Mouse (Mus musculus): ENCODE data around the gene Cep104. TPM values are rescaled to one million over a fixed set of nuclear protein-coding genes. Genes with fewer than 3 reads are reported as not detected.

The Cep104 gene
- total RNA-seq, 2 experiments from 2014 or later = 28.3 to 30.0 TPM

DNA sequence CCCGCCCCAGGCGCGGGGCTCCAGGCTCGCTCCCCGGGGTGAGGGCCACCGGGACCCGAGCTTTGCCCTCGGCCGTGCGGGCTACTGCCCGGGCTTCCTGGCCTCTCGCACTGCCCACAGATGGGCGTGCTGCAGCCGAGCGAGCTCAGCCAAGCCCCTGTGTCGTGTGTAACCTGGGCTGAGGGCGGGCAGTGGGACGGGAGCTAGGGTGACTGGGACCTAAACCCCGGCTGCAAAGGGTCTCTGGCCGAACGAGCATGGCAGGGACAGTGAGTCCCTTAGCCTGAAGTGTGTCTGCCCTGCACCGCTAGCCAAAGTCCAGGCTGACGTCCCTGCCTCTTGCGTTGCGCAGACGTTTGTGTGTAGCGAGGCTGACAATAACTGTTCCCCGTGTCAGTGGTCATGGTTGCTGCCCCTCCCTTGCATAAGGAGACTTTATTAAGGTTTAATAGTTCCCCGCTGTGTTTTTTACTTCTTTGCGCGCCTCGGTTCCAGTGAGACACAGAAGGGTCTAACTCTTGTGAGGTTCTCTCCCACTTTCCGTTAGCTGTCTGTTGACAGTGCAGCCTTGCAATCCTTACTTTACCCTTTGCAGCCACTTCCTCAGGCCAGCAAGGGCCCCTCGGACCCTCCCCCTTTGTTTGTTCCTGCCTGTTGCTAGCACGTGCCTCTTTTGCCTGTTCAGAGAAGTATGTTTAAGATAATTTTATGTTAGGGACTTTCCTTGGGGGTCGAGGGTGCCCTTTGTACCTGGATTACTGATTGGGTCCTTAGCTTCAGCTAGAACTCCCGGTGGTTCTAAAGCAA is 17.3 kb upstream of the Cep104 start:
- intact Hi-C loops (cut with DNase I) = no loop called here
- DNase-seq = no peak
- no peak for TF ChIP-seq CTCF (IDR thresholded peaks at IDR 0.05)
- Histone ChIP-seq H3K4me3 (peak overlapping the region; percentile 78), H3K27ac (peak overlapping the region; percentile 89)

GRCm38 (mm10) chr4:153962631-153963030 is 12.4 kb upstream of the Cep104 start:
- Histone ChIP-seq H3K27ac (no peak overlapping the region), H3K4me3 (no peak overlapping the region)
- TF ChIP-seq CTCF (IDR thresholded peaks at IDR 0.05) = no peak
- DNase-seq = no peak
- intact Hi-C loops (cut with DNase I) = loop anchor here (10.0 kb wide), 1 partner anchor 202 kb away; the partner anchor contains the start of gene Tprgl

GRCm38 (mm10) chr4:153966651-153967050 is 8.3 kb upstream of the Cep104 start:
- Histone ChIP-seq H3K4me3 (no peak overlapping the region), H3K27ac (no peak overlapping the region)
- no peak for TF ChIP-seq CTCF (IDR thresholded peaks at IDR 0.05)
- intact Hi-C loops (cut with DNase I) = loop anchor here (10.0 kb wide), 1 partner anchor 198 kb away; the partner anchor contains the start of gene Tprgl
- DNase-seq = no peak

- H3K27ac ChIP-seq = no peak overlapping the region
- TF ChIP-seq CTCF (IDR thresholded peaks at IDR 0.05) = no peak
- H3K4me3 ChIP-seq = no peak overlapping the region
- intact Hi-C loops (cut with DNase I) = loop anchor here (10.0 kb wide), 1 partner anchor 197 kb away; the partner anchor contains the start of gene Tprgl
- no peak for DNase-seq
Observed at GRCm38 (mm10) chr4:153967556-153967955, 7.4 kb upstream of the Cep104 start.

DNA sequence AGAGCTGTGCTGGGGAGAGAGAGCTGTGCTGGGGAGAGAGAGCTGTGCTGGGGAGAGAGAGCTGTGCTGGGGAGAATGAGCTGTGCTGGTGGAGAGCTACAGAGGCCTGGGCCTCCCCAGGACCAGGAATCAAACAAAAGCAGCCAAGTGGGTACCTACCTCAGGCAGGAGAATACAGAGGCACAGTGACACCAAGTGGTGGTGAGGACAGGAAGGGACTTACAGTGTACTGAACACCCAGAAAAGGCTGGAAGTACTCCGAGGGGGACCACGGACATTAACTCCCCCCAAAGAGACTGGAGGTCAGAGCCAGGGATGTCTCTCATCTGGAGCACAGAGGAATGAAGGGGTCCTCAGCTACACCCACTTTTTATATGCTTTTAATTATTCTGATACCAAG is 6.9 kb upstream of the Cep104 start:
- TF ChIP-seq CTCF (IDR thresholded peaks at IDR 0.05) = no peak
- intact Hi-C loops (cut with DNase I) = loop anchor here (10.0 kb wide), 1 partner anchor 197 kb away; the partner anchor contains the start of gene Tprgl
- DNase-seq = no peak

DNA sequence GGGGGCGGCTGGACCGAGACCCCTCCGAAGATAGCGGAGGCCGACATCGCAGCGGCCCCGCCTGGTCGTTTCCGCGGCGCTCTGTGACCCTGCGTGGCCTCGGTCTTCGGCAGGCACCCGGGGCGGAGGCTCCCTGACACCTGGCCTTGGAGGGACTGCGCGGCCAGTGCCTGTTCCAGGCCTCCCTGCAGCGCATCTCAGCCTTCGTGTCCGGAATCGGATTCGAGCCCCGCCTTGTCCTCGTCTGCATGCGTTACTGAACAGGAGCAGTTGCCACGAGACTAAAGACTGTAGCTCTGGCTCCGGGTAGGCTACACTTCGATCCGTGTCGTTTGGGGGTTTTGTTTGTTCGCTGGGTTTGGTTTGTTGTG is 283 bp downstream of the Cep104 start:
- H3K27ac ChIP-seq = peak overlapping the region; percentile 88
- TF ChIP-seq CTCF (IDR thresholded peaks at IDR 0.05) = no peak
- intact Hi-C loops (cut with DNase I) = loop anchor here (2.0 kb wide), 1 partner anchor 36 kb away; the partner anchor contains the start of gene Lrrc47
- H3K4me3 ChIP-seq = peak overlapping the region; percentile 77
- no peak for DNase-seq

More for the DNA sequence above, 6.9 kb upstream of the Cep104 start:
- Histone ChIP-seq H3K27ac (no peak overlapping the region), H3K4me3 (no peak overlapping the region)

- Histone ChIP-seq H3K27ac (peak overlapping the region; percentile 88), H3K4me3 (peak overlapping the region; percentile 77)
- no peak for TF ChIP-seq CTCF (IDR thresholded peaks at IDR 0.05)
- intact Hi-C loops (cut with DNase I) = loop anchor here (2.0 kb wide), 1 partner anchor 35 kb away; the partner anchor contains the start of gene Lrrc47
- no peak for DNase-seq
Observed at GRCm38 (mm10) chr4:153975768-153976167, 774 bp downstream of the Cep104 start.

- DNase-seq = no peak
- intact Hi-C loops (cut with DNase I) = no loop called here
- no peak overlapping the region for H3K27ac ChIP-seq
- H3K4me3 ChIP-seq = no peak overlapping the region
- TF ChIP-seq CTCF (IDR thresholded peaks at IDR 0.05) = no peak
Observed at GRCm38 (mm10) chr4:153979243-153979642, 4.2 kb downstream of the Cep104 start.

GRCm38 (mm10) chr4:153980470-153980869 is 5.5 kb downstream of the Cep104 start:
- intact Hi-C loops (cut with DNase I) = no loop called here

GRCm38 (mm10) chr4:153992715-153993114 is 17.7 kb downstream of the Cep104 start:
- DNase-seq = no peak
- no peak for TF ChIP-seq CTCF (IDR thresholded peaks at IDR 0.05)
- no peak overlapping the region for H3K27ac ChIP-seq
- H3K4me3 ChIP-seq = no peak overlapping the region
- intact Hi-C loops (cut with DNase I) = no loop called here

More at GRCm38 (mm10) chr4:153980470-153980869, 5.5 kb downstream of the Cep104 start:
- H3K4me3 ChIP-seq = no peak overlapping the region
- no peak for TF ChIP-seq CTCF (IDR thresholded peaks at IDR 0.05)
- H3K27ac ChIP-seq = no peak overlapping the region
- no peak for DNase-seq

DNA sequence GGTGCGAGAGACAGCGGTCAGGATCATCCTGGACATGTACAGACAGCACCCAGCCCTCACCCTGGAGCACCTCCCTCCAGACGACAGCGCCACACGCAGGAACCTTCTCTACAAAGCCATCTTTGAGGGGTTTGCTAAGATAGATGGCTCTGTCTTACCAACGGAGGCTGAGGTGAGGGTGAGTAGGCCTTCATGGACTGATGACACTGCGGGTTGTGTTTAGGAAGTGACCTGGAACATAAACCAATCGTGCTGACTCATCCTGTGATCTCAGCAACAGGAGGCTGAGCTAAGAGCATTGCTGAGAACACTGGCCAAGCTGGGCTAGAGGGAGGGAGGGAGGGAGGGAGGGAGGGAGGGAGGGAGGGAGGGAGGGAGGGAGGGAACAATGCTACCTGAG is 18.5 kb downstream of the Cep104 start:
- intact Hi-C loops (cut with DNase I) = no loop called here
- DNase-seq = no peak
- Histone ChIP-seq H3K4me3 (no peak overlapping the region), H3K27ac (no peak overlapping the region)
- TF ChIP-seq CTCF (IDR thresholded peaks at IDR 0.05) = no peak

DNA sequence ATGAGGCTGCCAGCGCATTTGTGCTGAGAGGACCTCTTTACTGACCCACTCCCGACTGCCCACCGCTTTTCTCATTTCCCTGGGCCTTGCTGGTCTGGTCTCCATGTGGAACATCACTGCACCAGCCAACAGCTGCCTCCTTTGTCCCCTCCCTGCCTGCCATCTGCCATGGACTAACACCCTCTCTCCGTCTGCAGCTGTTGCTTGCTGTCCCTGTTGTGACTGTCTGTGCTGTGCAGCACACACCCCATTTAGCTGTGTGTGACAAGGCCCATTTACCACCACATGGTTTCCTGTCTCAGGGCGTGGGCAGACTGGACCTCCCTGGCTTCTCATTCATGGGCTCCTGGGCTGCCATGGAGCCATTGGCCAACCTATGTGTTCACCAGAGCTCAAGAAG is 30.5 kb downstream of the Cep104 start:
- no peak for DNase-seq
- no peak overlapping the region for H3K4me3 ChIP-seq
- H3K27ac ChIP-seq = no peak overlapping the region
- no peak for TF ChIP-seq CTCF (IDR thresholded peaks at IDR 0.05)
- intact Hi-C loops (cut with DNase I) = no loop called here

DNA sequence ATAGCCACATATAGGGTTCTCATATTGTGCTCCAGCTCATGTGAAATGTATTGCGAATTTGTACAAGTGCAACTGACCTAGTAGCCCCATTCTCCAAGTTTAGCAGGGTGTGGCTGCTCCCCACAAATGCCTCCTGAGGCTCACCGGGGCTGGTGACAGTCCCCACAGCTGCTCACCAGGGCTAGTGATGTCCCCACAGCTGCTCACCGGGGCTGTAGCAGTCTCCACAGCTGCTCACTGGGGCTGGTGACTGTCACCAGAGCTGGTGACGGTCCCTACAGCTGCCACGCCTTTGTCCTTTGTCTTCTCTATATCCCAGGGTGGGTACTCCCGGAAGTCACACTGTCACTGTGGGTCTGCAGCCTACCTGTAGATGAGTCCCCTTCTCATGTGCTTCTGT is 31.3 kb downstream of the Cep104 start:
- H3K4me3 ChIP-seq = no peak overlapping the region
- no peak overlapping the region for H3K27ac ChIP-seq
- intact Hi-C loops (cut with DNase I) = no loop called here
- TF ChIP-seq CTCF (IDR thresholded peaks at IDR 0.05) = no peak
- no peak for DNase-seq

All from gastrocnemius, adult 2 months (tissue).